Comparison of ENCODE assay signal across 29 mouse cellular contexts in genomic region chr10:68204391-68204790, GRCm38 (mm10).
DNase-seq lines count a peak whose midpoint lies in the region; ATAC-seq and TF ChIP-seq lines count a peak whose summit lies in the region.
"Had no signal": no experiment of that assay in that cellular context is flagged by ENCODE, and none has a peak within 500 bp of the region (broad histone marks: within the 10 kb centered on the region; RNA-seq: fewer than 3 reads in every experiment).

No protein-coding gene starts in this region.

- 78% methylated on average over 6 of the region's 6 CpGs for WGBS in stomach, postnatal 0 days

- no peak overlapping the region for H3K9ac ChIP-seq in stomach, postnatal 0 days (ENCODE audit: low read length)
- H3K9ac ChIP-seq: embryonic facial prominence, embryonic 13.5 days; forebrain, embryonic 12.5 days; heart, embryonic 13.5 days; hindbrain, embryonic 12.5 days; hindbrain, embryonic 15.5 days had no signal

- TF ChIP-seq EP300 in stomach, postnatal 0 days (optimal IDR thresholded peaks at IDR 0.05), result no peak

- H3K27me3 ChIP-seq in megakaryocyte, embryonic 14.5 days (replicated peaks), result no peaks in the 10 kb centered on the region
- H3K27me3 ChIP-seq in stomach, postnatal 0 days (ENCODE audit: control insufficient read depth, insufficient read depth, low read length), result no peaks in the 10 kb centered on the region
- H3K27me3 ChIP-seq: CH12.LX; embryonic facial prominence, embryonic 13.5 days; forebrain, embryonic 12.5 days; heart, embryonic 13.5 days; hindbrain, embryonic 12.5 days; hindbrain, embryonic 15.5 days; Patski had no signal

- H3K4me1 ChIP-seq in megakaryocyte, embryonic 14.5 days, result peaks cover 34% of the 10 kb centered on the region
- H3K4me1 ChIP-seq in stomach, postnatal 0 days (replicated peaks; ENCODE audit: control insufficient read depth, insufficient read depth), result no peaks in the 10 kb centered on the region

- H3K9me3 ChIP-seq in megakaryocyte, embryonic 14.5 days, result peaks cover 25% of the 10 kb centered on the region; the same call in 1 of the 2 replicates
- H3K9me3 ChIP-seq in stomach, postnatal 0 days (ENCODE audit: control insufficient read depth, low read length), result no peaks in the 10 kb centered on the region
- H3K9me3 ChIP-seq: embryonic facial prominence, embryonic 10.5 days; embryonic facial prominence, embryonic 13.5 days; forebrain, embryonic 12.5 days; heart, embryonic 10.5 days; heart, embryonic 13.5 days; hindbrain, embryonic 12.5 days; hindbrain, embryonic 15.5 days had no signal

- H3K4me2 ChIP-seq in stomach, postnatal 0 days (replicated peaks; ENCODE audit: low read depth), result no peak overlapping the region
- H3K4me2 ChIP-seq: embryonic facial prominence, embryonic 13.5 days; forebrain, embryonic 12.5 days; heart, embryonic 13.5 days; hindbrain, embryonic 12.5 days; hindbrain, embryonic 15.5 days had no signal

- H3K27ac ChIP-seq in stomach, postnatal 0 days (replicated peaks), result no peak overlapping the region
- H3K27ac ChIP-seq: embryonic facial prominence, embryonic 10.5 days; embryonic facial prominence, embryonic 13.5 days; forebrain, embryonic 12.5 days; gastrocnemius, adult 2 months; heart, adult 2 months; heart, embryonic 10.5 days; heart, embryonic 13.5 days; hindbrain, embryonic 12.5 days; hindbrain, embryonic 15.5 days had no signal

- ATAC-seq in megakaryocyte, adult 5-6 weeks (ENCODE audit: poor library complexity, severe bottlenecking), result no peak
- ATAC-seq in activated CD4-positive, CD25-positive, alpha-beta regulatory T cell, adult 4 months, result peak; percentile 88
- peak; percentile 86 for ATAC-seq in inflammation-experienced regulatory T-cells, adult 6 months
- ATAC-seq in stomach, postnatal 0 days (ENCODE audit: low FRiP score, low TSS enrichment), result no peak
- ATAC-seq: forebrain, embryonic 16.5 days; Patski had no signal

- peaks cover 25% of the 10 kb centered on the region for H3K36me3 ChIP-seq in megakaryocyte, embryonic 14.5 days (replicated peaks; ENCODE audit: low read length)
- peaks cover 7% of the 10 kb centered on the region for H3K36me3 ChIP-seq in stomach, postnatal 0 days (ENCODE audit: control insufficient read depth, insufficient read depth, low read length)
- H3K36me3 ChIP-seq: G1E had no signal

- no peak for TF ChIP-seq CTCF in stomach, postnatal 0 days (IDR thresholded peaks at IDR 0.05; ENCODE audit: low read depth)

- DNase-seq in lung, postnatal 14 days, result no peak
- DNase-seq in stomach, postnatal 0 days (ENCODE audit: low spot score), result no peak
- DNase-seq: adrenal gland, adult 2 months; adrenal gland, postnatal 14 days; cerebellum, adult 11-12 months; cerebellum, adult 8-10 months; cerebellum, postnatal 10 days; cerebellum, postnatal 36 days; embryo, embryonic 11 days; gastrocnemius, adult 2 months; gastrocnemius, postnatal 14 days; heart, adult 2 months; kidney, adult 11 months had no signal

- H3K4me3 ChIP-seq in megakaryocyte, embryonic 14.5 days (replicated peaks), result peak overlapping the region; percentile 59
- H3K4me3 ChIP-seq in stomach, postnatal 0 days (ENCODE audit: low read depth, low read length), result no peak overlapping the region
- H3K4me3 ChIP-seq: embryonic facial prominence, embryonic 10.5 days; embryonic facial prominence, embryonic 13.5 days; erythroblast, embryonic 14.5 days; forebrain, embryonic 12.5 days; gastrocnemius, adult 2 months; heart, adult 2 months; heart, embryonic 10.5 days; heart, embryonic 13.5 days; hindbrain, embryonic 12.5 days; hindbrain, embryonic 15.5 days had no signal

Comparison
In these comparisons a context has a peak if more than half of its experiments do, and no peak if none do; other contexts are left out.
1. ATAC-seq: peak in activated CD4-positive, CD25-positive, alpha-beta regulatory T cell, adult 4 months (single experiment) and inflammation-experienced regulatory T-cells, adult 6 months (single experiment); none in megakaryocyte, adult 5-6 weeks (single experiment) and stomach, postnatal 0 days (single experiment).